Mouse (Mus musculus): ENCODE data around the gene Exoc4.

Gene Exoc4

DNA sequence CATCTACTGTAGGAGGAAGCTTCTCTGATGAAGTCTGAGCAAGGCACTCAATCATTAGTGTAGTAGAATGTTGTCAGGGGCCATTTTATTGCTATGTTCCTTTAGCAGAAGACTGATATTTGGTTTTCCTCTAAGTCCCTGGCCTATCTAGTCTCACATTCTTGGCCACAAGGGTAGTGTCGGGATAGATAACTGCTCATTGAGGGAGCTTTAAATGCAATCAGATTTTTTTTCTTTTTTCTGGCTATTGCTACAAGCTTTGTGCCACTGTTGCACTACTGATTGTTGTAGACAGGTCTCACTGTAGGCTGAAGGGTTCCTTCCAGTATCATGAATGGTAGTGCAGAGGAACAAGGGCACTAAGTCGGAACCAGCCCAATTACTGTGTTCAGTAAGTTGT lies 227.2 kb downstream of the Exoc4 start:
- no peak for DNase-seq

DNA sequence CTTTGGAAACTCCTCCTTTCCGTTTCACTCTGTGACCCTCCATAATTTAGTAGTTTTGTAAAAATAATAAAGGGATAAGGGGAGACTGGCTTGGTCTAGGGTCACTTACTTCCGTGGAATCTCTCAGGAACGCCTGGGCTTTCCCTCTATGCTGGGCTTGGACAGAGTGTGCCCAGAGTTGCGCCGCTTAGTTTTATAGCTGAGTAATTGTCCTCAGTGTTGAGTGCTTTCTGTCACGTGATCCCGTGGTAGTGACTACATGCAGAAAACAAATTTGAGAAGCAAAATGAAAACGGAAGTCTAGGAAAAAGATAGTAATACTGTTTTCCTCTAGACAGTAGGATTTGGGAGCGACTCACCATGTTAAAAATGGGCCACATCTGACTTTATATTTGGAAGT lies 235.7 kb downstream of the Exoc4 start:
- no peak for DNase-seq

DNA sequence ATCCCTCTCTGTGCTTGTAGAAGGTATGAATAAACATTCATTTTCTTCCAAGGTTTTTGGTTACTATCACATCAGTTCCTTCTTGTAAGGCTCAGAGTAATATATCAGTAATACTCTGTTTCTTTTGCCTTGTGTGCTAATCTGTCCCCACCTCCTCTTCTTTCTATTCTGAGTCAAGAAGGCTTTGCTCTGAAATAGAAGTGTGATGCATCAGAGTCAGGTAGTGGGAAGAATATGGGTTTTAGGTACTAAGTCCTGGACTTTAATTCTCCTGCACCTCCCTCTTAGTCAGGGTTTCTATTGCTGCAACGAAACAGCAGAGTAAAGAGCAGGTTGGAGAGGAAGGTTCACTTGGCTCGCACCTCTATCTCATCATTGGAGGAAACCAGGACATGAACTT lies 240.9 kb downstream of the Exoc4 start:
- no peak for DNase-seq

DNA sequence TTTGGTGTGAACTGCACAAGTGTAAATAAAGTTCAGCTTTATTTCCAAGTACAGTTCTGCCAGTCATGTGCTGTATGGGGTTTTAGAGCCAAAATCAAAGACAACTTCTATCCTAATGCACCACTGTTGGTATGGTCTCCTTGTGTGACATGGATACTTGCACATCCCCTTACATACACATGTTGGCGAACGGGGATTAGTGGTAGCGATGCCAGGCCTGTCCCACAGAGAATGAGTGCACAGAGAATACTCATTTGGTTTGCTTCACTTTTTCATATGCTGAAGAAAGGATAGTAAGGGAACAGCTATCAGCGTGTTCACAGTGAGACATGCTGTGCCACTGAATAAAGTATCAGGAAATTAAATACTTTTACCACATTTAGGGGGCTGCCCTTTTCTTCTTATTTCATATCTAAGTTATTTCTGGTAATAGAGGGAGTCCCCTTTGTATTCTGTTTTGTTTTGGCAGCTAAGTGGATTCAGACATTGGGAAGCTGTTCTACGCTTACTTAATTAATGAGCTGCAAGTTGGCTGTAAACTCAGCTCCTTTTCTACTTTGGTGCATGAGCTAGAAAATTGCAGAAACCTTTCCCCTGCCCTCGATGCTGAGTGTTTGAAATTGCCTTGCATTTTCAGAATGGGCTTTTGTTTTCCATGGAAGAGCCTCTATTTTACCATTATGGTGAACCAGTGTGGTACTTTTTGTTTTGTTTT lies 247.4 kb downstream of the Exoc4 start:
- no peak for DNase-seq

DNA sequence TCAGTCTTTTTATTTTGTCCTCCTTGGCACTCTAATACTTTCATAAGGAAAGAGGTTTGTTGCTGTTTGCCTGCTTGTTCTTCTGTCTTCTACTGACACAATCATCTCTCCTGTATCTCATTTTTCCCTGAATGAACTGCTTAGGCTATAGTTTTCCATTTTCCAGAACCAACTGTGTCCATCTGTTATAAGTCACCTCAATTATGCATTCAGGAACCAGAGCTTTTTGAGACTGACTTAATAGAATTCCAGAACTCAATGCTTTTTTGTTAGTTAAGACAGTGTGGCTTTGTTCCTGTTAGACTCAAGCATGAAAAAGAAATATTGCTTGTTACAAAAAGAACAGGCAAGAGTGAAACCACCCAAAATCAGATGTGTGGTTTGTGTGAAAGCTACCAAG lies 248.5 kb downstream of the Exoc4 start:
- no peak for DNase-seq

DNA sequence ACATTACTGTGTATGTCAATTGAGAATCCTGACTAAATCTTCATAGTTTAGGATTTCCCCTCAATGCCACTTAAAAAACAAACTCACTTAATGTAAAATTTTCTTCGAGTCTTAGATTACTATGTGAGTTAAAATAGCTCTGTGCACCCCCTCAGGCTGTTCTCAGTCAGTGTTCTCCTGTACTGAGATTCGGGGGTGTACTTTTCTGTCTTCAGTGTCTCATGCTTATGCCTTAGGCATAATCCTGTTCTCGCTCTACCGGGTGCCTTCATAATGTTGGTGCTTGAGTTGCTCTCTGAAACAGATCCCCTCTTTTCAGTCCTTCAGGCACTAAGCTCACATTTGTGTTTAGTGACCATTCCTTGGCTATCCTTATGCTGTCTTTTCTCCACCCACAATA lies 253.5 kb downstream of the Exoc4 start:
- no peak for DNase-seq

DNA sequence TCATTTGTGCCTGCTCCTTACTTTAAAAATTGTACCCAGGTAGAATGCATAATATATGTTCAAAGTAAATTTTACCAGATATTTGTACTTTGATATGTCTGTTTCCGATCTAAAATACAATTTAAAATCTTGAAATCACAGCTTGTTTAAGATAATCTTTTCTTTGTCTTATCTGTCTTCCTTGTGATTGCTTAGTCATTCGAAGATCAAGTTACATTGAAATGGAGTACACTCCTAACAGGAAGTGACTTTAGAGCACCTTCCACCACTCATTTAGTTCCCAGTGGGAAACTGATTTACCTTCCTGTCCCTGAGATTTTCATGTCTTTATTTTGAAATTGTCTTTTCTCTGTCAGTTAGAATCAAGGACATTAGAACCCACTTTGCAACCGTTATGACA lies 254.5 kb downstream of the Exoc4 start:
- no peak for DNase-seq

DNA sequence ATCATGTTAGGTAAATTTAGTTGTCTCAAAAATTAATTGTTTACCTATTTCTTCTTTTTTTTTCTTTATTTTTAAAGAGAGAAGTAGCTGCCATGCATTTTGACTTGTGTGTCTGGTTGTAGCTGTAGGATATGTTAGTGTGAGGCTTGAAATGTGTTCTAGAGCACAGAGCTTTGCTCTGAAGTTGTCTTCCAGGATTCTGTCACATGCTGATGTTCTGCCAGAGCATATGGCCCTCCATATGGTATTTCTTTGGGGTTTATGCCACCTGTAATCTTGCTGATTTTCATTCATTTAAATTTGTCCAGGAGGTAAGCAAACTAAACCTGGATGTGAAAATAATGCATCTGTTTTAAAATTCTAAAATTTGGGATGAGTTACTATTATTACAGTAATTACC lies 258.2 kb downstream of the Exoc4 start:
- peak; percentile 85 to 86 for DNase-seq

DNA sequence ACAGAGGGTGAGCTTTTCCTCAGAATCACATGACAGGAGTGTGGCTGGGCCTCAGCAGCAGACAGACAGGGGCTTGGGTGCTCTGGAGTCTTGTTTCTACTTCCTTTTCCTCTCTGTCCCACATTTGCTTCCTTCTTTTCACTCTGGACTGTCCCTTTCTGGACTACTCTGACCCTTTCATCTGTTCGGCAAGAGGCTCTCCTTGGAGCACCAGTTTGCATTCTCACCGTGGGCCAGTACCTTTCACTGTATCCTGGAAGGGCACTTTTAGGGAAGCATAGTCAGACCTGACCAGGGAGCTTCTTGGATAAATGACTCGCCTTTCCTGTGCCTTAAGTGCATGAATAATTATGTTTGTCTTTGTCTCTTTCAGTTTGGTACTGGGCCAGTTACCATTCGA lies 266.5 kb downstream of the Exoc4 start:
- DNase-seq = no peak

DNA sequence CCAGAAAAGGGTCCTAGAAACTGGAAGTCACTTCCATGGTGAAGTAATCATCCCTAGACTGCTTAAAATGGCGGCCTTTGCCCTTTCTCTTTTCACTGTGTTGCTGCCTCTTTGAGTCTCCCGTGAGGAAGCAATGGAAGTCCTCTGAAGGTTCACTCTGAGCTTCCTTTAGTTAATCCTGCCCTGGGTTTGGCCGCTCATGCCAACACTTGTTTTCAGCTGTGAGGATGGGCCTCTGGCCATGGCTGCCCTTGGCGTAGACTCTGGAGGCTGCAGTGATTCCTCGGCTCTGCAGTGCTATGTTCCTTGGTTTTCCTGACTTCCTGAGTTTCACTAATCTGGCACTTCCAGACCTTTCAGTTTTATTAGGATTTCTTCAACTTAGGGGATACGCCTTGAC lies 267.9 kb downstream of the Exoc4 start:
- DNase-seq = peak in 1 of 2 experiments; percentile 18

DNA sequence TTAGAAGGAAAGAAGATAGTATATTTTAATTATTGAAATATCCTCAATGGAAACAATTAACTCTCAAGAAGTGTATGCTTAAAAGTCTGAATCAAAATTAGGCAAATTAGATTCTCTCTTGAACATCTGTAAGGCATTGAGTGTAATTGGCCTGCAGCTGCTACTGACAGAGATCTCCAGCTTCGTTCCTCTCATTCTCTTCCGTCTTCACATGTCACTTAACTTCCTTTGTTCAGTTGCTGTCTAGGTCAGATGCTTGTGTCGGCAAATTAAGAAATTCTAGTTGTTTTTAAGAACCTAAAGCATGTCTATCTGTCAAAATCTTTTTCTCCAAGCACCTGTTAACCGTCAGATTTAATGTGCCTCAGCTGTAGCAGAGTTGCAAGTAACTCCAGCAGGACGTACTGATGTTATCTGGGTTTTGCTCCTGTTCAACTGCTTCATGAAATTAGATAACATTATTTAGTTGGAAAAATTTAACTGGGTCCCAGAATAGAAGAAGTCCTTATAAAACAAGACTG lies 269.1 kb downstream of the Exoc4 start:
- DNase-seq = no peak

DNA sequence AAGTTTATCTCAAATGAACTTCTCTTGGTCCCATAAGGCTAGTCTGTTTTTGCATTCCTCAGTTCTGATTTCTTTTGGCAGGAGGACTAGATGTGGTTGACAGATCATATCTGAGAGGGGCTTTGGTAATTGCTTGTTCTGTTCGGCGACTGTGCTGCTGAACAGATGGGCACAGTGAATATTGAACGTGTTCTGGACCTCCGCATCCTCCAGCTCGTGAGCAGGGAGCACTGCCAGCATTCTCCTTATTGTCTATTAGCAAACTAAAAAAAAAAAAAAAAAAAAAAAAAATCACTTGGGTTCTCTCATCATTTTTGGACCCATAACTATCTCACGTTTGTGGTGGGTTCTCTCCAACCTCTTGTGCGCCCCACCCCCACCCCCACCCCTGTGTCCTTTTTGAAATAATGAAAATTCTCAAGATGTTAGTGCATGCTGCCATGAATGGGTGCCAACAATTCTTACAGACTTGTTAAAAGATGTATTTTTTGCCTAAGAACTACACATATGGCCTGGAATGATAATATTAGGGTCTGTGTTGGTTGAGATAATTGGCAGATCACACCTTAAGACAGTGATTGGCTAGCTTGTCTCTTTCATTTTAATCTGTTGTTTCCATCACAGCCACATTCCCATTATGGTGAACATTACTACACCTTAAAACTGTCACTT lies 276.9 kb downstream of the Exoc4 start:
- DNase-seq = peak; percentile 45 to 55

DNA sequence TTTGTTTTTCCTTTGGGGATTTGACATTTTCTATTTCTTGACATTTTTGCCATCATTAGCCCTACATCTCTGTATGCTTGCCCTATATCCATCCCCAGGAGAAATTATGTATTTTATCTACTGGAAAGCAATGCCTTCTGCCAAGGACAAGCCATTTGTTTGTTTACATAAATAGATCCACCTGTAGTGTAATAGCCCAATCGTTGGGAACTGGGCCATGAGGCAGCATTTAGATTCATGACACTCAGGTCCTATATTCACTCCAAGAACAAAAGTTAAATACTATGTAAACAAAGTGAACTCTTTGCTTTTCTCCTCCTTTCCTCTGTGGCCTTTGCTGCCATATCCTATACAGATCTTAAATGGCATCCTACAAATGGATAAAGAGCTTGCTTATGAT lies 291.5 kb downstream of the Exoc4 start:
- DNase-seq = peak; percentile 39 to 43

DNA sequence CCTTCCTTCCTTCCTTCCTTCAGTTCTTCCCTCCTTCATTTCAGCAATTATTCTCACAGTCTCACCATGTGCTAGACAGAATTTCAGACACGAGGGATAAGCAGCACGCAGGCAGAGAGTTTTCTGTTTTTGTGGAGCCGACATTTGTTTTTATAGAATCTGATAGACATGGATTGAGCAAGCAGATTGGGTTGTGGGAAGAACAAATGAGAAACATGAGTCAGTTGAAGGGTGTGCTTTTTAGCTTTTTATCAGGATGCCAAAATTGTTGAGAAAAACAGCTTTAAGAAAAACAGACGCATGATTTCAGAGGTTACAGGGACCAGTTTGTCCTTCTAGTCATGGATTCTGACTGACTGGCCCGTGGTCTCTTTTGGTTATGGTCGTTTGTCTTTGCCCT lies 293.8 kb downstream of the Exoc4 start:
- no peak for DNase-seq

DNA sequence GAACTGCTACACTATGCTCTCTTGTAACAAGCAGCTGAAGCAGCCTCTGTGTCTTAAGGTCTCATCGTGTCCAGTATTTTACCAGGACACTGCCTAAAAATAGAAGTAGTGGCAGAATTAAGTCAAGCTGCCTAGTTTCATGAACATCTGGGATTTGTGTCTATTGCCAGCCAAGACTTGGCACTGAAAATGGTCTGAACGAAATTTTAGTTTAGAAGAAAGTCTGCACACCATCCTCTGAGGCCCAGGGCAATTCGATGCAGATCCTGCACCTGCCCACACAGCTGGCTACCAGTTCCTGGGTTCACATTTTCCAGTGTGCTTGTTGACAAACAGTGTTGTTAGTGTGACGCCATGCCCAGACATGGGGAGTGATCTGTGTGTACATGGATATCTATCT lies 303.0 kb downstream of the Exoc4 start:
- DNase-seq = no peak

DNA sequence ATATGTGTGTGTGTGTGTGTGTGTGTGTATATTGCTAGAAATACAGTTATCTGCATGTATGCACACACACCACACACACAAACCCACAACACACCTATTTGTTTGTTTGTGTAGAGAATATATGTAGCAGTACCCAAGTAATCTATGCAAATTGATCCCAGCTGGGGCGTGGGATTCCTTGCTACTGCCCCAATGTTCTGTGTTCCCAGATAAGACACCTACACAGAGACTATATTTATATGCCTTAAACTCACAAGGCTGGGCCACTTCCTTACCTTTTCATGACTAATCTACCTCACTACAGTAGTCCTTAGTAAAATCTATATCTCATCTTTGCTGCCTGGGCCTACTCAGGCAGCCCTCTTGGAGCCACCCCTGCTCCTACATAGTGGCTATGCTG lies 312.0 kb downstream of the Exoc4 start:
- DNase-seq = no peak

DNA sequence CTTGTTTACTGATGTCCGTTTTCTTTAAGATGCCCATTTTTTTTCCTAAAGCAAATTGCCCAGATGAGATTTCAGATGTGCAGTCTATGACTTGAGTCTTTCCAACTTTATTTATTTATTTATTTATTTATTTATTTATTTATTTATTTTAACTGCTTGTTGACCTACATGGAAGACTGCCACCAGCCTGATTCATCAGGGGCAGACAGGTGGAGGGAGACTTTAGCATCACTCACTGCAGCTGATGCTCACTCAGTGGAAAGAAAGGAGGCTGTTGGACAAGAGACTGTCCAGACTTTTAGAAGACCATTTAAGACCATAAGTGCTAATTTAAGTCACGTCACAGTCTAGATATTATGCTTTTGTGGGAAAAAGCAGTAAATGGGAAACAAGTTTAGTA lies 313.0 kb downstream of the Exoc4 start:
- DNase-seq = peak; percentile 23 to 40

DNA sequence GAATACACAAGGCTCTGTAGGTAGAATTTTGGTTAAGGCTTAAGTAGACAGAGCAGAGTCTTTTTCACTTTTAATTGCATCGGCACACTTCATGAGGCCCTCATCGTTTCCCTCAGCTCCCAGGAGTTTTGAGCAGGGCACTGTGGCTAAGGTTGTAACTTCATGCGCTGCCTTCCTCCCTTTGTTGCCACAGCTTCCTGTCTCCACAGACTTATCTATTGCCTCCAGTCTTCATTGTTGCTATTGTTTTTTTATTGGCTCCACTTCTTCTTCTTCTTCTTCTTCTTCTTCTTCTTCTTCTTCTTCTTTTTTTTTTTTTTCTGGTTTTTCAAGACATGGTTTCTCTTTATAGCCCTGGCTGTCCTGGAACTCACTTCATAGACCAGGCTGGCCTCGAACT lies 327.1 kb downstream of the Exoc4 start:
- no peak for DNase-seq

DNA sequence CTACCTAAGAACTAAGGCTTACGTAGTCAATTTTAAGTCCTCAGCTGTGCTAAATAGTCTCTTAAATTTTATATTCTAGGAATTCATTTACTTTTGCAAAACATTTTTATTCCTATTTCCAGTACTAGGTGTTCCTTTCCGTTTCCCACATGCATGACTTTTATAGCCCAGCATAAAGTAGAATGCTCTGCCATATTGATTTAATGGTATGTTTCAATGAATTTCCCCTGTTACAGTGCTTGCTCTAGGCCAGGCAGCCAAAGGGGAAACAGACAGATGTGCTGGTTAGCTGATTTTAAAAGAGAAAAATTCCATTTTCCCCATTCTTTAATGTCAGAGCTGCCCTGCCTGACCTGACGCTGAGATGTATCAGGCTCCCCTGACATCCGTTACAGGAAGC lies 359.6 kb downstream of the Exoc4 start:
- no peak for DNase-seq

DNA sequence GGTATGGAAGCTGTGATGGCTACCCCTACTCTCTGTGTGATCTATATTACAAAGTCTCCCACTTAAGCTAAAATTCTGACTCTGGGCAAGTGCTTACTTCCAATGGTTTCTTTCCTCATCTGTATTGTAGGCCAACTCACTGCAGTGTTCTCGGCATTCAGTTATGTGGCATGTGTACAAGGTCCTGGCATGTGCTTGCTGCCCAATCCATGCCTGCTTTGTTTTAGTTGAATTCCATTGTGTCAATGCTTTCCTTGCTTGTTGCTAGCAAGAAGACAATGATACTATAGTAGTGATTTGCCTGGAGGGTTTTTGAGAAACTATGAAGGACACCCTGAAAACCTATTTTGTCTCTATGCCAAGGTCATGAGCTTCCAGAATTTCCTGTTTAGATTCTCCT lies 365.1 kb downstream of the Exoc4 start:
- no peak for DNase-seq

DNA sequence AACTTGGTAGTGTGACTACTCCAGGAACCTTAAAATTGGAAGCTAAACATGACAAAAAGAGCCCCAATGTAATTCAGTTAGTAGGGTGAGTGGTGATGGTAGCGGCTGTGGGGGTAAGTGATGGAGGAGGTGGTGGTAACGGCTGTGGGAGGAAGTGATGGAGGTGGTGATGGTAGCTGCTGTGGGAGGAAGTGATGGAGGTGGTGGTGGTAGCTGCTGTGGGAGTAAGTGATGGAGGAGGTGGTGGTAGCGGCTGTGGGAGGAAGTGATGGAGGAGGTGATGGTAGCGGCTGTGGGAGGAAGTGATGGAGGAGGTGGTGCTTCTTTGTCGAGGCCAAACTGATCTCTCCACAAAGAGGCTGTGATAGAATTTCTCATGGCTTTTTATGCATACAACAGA lies 369.7 kb downstream of the Exoc4 start:
- no peak for DNase-seq

DNA sequence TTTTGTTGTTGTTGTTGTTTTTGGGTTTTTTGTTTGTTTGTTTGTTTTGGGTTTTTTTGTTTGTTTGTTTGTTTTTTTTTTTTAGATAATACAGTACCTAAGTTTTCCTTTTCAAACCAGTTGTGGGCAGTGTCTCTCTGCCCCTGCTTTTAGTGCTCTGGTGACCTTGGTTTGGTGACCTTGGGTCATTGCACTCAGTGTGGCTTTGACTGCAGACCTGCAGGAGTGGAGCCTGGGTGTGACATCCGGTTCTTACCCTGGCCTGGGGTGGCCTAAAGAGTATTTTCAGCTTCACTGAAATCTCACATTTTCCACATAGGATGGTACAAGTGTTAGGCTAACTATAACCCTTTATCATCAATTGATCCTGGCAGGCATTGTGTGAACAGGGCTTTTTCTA lies 371.8 kb downstream of the Exoc4 start:
- DNase-seq = no peak

DNA sequence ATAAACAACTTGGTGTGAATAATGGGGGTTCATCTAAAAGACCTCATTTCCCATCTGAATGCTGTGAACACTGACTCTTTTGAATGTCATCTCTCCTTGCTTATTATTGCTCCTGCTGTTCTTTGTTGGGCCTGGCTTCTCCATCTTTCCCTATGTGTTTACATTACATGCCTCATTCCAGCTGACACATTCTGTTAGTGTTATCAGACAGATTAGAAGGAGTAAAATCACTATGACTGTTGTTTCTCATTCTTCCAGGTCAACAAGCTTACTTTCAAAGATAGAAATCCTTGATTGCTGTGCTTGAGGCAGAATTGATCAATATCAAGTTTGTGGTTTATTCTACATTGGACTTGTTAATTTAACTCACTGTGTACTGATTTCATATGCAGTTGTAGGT lies 377.0 kb downstream of the Exoc4 start:
- no peak for DNase-seq

DNA sequence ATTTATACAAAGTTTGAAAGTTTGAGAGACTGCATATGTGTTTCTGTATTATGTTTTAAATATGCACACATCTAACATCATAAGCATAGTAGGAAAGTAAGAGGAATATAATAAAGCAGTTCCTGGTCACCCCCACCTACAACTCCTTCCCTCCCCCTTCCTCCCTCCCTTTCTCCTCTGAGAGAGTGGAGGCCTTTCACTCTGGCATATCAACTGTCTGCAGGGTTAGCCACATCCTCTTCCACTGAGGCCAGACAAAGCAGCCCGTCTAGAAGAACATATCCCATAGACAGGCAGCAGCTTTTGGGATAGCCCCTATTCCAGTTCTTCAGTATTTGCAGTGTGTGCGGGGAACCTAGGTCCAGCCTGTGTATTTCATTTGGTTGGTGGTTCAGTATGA lies 382.2 kb downstream of the Exoc4 start:
- no peak for DNase-seq

DNA sequence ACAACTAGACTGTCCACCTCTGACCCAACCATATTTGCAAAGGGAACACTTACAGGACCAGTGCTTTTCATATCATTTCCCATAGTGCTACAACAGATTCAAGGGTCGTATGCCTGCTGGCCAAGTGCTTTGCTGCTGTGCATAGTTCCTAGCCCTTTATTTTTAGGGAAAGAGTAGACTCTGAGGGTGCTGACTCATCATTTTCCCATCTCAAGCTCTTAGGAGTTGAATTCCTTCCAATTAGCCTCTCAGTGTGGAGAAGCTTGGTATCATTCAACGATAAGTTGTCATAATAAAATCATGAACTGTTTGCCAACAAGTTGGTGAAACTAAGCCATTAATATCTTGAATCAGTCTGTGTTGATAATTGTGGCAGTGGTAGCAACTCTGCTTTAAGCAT lies 388.3 kb downstream of the Exoc4 start:
- DNase-seq = no peak
